Mouse (Mus musculus): ENCODE data around the gene Crim1. TPM values are rescaled to one million over a fixed set of nuclear protein-coding genes. Genes with fewer than 3 reads are reported as not detected.

Crim1 gene
- polyA plus RNA-seq, 1 experiment = 55.2 TPM

DNA sequence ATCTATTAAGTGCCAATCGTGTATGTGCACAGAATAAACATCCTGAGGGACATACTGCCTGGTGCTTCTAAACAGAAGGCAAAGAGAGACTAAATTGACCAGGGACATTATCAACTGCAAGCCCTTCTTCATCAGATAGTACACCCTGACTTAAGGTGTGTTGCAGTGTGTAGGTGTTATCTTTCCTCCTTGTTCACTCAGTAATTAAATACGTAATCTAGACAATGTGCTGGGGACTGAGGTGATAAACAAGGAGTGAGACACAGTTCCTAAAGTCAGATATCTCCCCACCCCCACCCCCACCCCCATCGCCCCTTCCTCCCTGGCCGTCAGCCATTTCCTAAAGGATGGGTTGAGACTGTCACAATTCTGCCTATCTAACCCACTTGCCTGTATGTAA, 127.1 kb downstream of the Crim1 start:
- H3K4me1 ChIP-seq (ENCODE audit: control insufficient read depth, insufficient read depth, low read length) = peaks cover 19% of the 10 kb centered on the region
- H3K27ac ChIP-seq (ENCODE audit: insufficient read depth, low read length) = peak overlapping the region; percentile 3; the same call in 1 of the 2 replicates
- H3K4me3 ChIP-seq (ENCODE audit: insufficient read depth, low read length) = no peak overlapping the region
- TF ChIP-seq POLR2A (IDR thresholded peaks at IDR 0.05; ENCODE audit: low read depth, low read length) (no peak), CTCF (IDR thresholded peaks at IDR 0.05; ENCODE audit: borderline replicate concordance, insufficient read depth, low read length) (no peak)

- Histone ChIP-seq H3K27ac (ENCODE audit: insufficient read depth, low read length) (peak overlapping the region; percentile 94), H3K4me1 (ENCODE audit: control insufficient read depth, insufficient read depth, low read length) (peaks cover 12% of the 10 kb centered on the region), H3K4me3 (ENCODE audit: insufficient read depth, low read length) (no peak overlapping the region)
- TF ChIP-seq POLR2A (IDR thresholded peaks at IDR 0.05; ENCODE audit: low read depth, low read length) (no peak), CTCF (IDR thresholded peaks at IDR 0.05; ENCODE audit: borderline replicate concordance, insufficient read depth, low read length) (no peak)
Observed at GRCm38 (mm10) chr17:78328287-78328686, 128.2 kb downstream of the Crim1 start.

DNA sequence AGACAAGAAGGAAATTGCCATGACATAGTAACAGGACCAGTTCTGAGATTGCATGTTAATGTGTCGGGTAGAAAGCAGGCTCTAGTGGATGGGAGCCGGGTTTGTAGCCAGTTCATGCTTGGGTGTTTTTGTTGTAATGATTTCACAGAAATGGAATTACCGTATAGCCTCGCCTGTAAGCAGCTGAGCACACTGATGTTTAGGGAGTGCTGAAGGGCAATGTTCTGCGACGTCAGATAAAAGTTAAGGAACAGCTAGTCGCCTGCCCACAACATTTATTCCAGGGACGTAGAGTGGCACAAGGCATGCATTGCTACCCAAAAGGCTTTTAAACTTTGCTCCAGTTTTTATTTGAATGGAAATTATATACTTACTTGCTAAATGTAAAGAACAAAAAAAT, 131.4 kb downstream of the Crim1 start:
- Histone ChIP-seq H3K4me1 (ENCODE audit: control insufficient read depth, insufficient read depth, low read length) (peaks cover 9% of the 10 kb centered on the region), H3K4me3 (ENCODE audit: insufficient read depth, low read length) (no peak overlapping the region), H3K27ac (ENCODE audit: insufficient read depth, low read length) (no peak overlapping the region)
- TF ChIP-seq CTCF (IDR thresholded peaks at IDR 0.05; ENCODE audit: borderline replicate concordance, insufficient read depth, low read length) = no peak
- no peak for TF ChIP-seq POLR2A (IDR thresholded peaks at IDR 0.05; ENCODE audit: low read depth, low read length)

DNA sequence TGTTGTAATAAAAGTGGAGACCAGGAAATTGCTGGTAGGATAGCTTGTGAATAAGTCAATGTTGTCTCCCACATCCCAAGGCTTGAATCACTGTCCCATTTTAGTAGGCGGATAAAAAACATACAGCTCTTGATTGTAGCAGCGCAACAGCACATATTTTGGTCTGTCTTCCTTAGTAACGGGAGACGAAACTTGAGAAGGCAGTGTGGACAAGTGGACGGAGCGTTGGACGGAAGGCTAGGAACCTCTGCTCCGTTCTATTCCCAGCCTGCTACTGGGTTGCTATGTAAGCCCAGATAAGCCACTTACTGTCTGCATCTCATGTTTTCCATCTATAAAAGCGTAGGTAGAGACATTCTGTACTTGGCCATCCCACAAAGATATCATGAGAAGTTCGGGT, 133.2 kb downstream of the Crim1 start:
- peaks cover 5% of the 10 kb centered on the region; the same call in 1 of the 2 replicates for H3K4me1 ChIP-seq (ENCODE audit: control insufficient read depth, insufficient read depth, low read length)
- no peak for TF ChIP-seq POLR2A (IDR thresholded peaks at IDR 0.05; ENCODE audit: low read depth, low read length)
- TF ChIP-seq CTCF (IDR thresholded peaks at IDR 0.05; ENCODE audit: borderline replicate concordance, insufficient read depth, low read length) = no peak
- no peak overlapping the region for H3K4me3 ChIP-seq (ENCODE audit: insufficient read depth, low read length)
- no peak overlapping the region for H3K27ac ChIP-seq (ENCODE audit: insufficient read depth, low read length)

DNA sequence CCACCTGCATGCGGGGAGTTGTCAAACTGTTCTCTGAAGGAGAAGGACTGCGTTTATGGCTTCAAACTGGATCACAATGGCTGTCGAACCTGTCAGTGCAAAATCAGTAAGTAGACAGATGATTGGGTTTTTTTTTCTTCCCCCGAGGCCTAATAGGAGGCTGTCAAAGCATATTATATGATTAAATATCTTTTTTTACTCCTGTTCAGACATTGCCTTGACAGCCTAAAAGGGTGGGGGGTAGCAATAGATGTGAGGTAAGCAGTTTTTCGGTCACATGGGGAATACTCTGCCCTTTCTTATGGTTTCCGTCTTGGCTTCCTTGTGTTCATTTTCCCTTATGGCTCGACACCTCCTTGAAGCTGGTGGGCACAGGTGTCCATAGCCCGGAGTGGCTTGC, 135.2 kb downstream of the Crim1 start:
- no peak for TF ChIP-seq CTCF (IDR thresholded peaks at IDR 0.05; ENCODE audit: borderline replicate concordance, insufficient read depth, low read length)
- no peak for TF ChIP-seq POLR2A (IDR thresholded peaks at IDR 0.05; ENCODE audit: low read depth, low read length)
- H3K4me1 ChIP-seq (ENCODE audit: control insufficient read depth, insufficient read depth, low read length) = peaks cover 8% of the 10 kb centered on the region; the same call in 1 of the 2 replicates
- H3K4me3 ChIP-seq (ENCODE audit: insufficient read depth, low read length) = no peak overlapping the region
- H3K27ac ChIP-seq (ENCODE audit: insufficient read depth, low read length) = no peak overlapping the region

DNA sequence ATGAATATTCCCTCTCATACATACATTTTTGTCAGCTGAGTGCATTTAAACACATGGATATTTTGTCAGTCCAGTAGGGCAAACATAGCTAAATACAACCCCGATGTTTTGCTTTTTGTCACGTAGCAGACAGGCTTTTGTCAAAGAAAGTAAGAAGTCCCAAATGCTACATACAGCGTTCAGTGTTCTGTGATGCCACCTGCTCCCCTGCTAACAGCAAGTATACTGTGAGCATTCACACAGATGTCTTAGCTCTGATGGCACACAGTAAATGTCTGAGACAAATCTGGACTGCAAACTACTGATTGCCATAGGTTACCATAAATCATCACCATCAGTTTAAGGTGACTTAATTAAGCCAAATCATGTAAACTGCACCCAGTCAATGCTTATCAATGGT, 143.6 kb downstream of the Crim1 start:
- TF ChIP-seq POLR2A (IDR thresholded peaks at IDR 0.05; ENCODE audit: low read depth, low read length) (no peak), CTCF (IDR thresholded peaks at IDR 0.05; ENCODE audit: borderline replicate concordance, insufficient read depth, low read length) (no peak)
- 0 out of 2 replicates have a peak, but pooled peaks cover 3% of the 10 kb centered on the region for H3K4me1 ChIP-seq (ENCODE audit: control insufficient read depth, insufficient read depth, low read length)
- no peak overlapping the region for H3K27ac ChIP-seq (ENCODE audit: insufficient read depth, low read length)
- no peak overlapping the region for H3K4me3 ChIP-seq (ENCODE audit: insufficient read depth, low read length)

GRCm38 (mm10) chr17:78347111-78347801, 147.2 kb downstream of the Crim1 start:
- TF ChIP-seq CTCF (IDR thresholded peaks at IDR 0.05; ENCODE audit: borderline replicate concordance, insufficient read depth, low read length) = no peak
- no peak for TF ChIP-seq POLR2A (IDR thresholded peaks at IDR 0.05; ENCODE audit: low read depth, low read length)
- Histone ChIP-seq H3K27ac (ENCODE audit: insufficient read depth, low read length) (no peak overlapping the region), H3K4me3 (ENCODE audit: insufficient read depth, low read length) (no peak overlapping the region), H3K4me1 (ENCODE audit: control insufficient read depth, insufficient read depth, low read length) (0 out of 2 replicates have a peak, but pooled peaks cover 5% of the 10 kb centered on the region)

DNA sequence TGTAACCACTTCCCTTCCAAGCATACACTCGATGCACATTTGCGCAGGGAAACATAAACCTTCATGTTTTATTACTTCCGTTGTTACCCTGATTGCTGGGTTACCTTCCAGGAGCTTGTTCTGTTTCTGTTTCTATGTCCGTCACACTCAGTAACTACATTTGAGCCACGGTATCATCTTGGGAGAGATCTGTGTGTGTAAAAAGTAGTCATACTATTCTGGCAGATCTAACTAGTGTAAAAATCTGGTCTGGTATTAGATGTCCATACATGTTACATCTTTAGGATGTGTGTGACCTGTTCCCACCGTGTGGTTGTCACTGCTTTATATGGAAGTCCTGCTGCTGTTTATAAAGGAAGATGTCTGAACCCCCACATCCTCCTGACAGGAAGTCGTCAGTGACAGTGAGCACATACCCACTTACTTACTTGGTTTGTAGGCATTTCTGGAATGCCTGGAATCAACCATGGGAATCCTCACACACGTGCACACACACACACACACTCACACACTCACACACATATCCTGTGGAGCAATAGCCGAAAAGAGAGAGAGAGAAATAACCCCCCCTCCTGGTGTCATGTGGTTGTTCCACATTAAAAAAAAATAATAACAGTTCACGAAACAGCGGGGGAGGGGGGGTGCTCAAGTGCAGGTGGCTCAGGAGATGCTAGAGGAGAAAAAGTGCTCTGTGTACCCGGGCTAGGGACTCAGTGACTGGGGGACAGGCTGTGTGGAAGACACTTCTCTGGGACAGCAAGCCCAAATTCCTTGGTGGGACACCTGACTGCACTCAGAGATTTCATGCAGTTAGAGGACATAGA, 151.8 kb downstream of the Crim1 start:
- Histone ChIP-seq H3K4me1 (ENCODE audit: control insufficient read depth, insufficient read depth, low read length) (0 out of 2 replicates have a peak, but pooled peaks cover 5% of the 10 kb centered on the region), H3K27ac (ENCODE audit: insufficient read depth, low read length) (peak overlapping the region; percentile 62), H3K4me3 (ENCODE audit: insufficient read depth, low read length) (no peak overlapping the region)
- TF ChIP-seq CTCF (IDR thresholded peaks at IDR 0.05; ENCODE audit: borderline replicate concordance, insufficient read depth, low read length) (no peak), POLR2A (IDR thresholded peaks at IDR 0.05; ENCODE audit: low read depth, low read length) (no peak)

- H3K4me1 ChIP-seq (ENCODE audit: control insufficient read depth, insufficient read depth, low read length) = 0 out of 2 replicates have a peak, but pooled peaks cover 5% of the 10 kb centered on the region
- H3K27ac ChIP-seq (ENCODE audit: insufficient read depth, low read length) = no peak overlapping the region
- no peak for TF ChIP-seq CTCF (IDR thresholded peaks at IDR 0.05; ENCODE audit: borderline replicate concordance, insufficient read depth, low read length)
- TF ChIP-seq POLR2A (IDR thresholded peaks at IDR 0.05; ENCODE audit: low read depth, low read length) = no peak
- H3K4me3 ChIP-seq (ENCODE audit: insufficient read depth, low read length) = no peak overlapping the region
Observed at GRCm38 (mm10) chr17:78352500-78352855, 152.4 kb downstream of the Crim1 start.

DNA sequence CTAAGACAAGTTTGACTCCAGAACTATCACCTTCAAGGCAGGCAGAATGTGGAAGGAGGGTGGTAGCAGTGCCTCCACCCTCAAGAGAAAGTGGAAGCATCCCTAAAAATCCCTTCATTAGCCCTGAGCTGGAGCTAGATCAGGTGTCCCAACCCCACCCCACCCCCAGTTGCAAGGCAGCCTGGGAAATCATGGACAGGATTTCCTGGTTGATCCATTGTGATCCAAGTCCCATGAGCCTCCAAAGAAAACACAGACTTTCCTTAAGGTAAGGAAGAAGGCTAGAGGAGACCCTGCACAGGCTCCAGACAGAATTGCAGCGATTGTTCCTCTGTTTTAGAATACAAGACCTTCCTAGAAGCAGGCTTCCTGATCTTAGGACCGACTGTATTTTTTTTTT, 154.4 kb downstream of the Crim1 start:
- no peak overlapping the region for H3K4me3 ChIP-seq (ENCODE audit: insufficient read depth, low read length)
- TF ChIP-seq CTCF (IDR thresholded peaks at IDR 0.05; ENCODE audit: borderline replicate concordance, insufficient read depth, low read length) = no peak
- TF ChIP-seq POLR2A (IDR thresholded peaks at IDR 0.05; ENCODE audit: low read depth, low read length) = no peak
- 0 out of 2 replicates have a peak, but pooled peaks cover 4% of the 10 kb centered on the region for H3K4me1 ChIP-seq (ENCODE audit: control insufficient read depth, insufficient read depth, low read length)
- H3K27ac ChIP-seq (ENCODE audit: insufficient read depth, low read length) = no peak overlapping the region

All from embryonic fibroblast, embryonic 13.5 days (primary cell).